11 mouse cellular contexts compared by ENCODE assay signal in the genomic region with DNA sequence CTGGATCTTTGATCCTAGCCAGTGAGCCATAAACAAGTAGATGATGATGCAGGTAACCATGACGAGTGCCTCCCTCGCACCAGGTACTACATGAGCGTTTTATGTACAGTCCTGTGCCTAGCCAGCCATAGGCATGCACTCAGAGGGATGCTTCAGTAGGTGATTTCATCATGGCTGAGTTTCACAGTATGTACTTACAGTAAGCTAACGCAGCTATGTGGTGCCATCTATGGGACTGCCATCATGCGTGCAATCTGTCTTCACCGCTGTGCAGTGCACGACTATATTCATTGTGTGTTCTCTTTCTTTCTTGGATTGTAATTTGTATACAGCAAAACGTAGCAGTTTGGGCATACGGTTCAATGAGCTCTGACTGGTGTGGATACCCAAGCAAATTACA.
A peak's percentile ranks its signal among the peaks of the same experiment; 100 is the strongest.
DNase-seq lines count a peak whose midpoint lies in the region; ATAC-seq and TF ChIP-seq lines count a peak whose summit lies in the region.
"Had no signal": no experiment of that assay in that cellular context is flagged by ENCODE, and none has a peak within 500 bp of the region (broad histone marks: within the 10 kb centered on the region; RNA-seq: fewer than 3 reads in every experiment).

No protein-coding gene starts in this region.

- ATAC-seq in heart, postnatal 0 days (ENCODE audit: insufficient read depth, low read depth): no peak
- no peak for ATAC-seq in midbrain, postnatal 0 days (ENCODE audit: low FRiP score)
- no peak for ATAC-seq in midbrain, embryonic 16.5 days
- ATAC-seq in forebrain, postnatal 0 days: peak; percentile 55
- ATAC-seq in monocyte, adult 5-6 weeks (replicated peaks; ENCODE audit: insufficient number of reproducible peaks, low FRiP score, low TSS enrichment, poor library complexity, severe bottlenecking): no peak

- H3K4me3 ChIP-seq in heart, postnatal 0 days (ENCODE audit: low read depth, low read length): no peak overlapping the region
- no peak overlapping the region for H3K4me3 ChIP-seq in heart, embryonic 10.5 days
- no peak overlapping the region for H3K4me3 ChIP-seq in midbrain, postnatal 0 days (ENCODE audit: low read depth, low read length)
- H3K4me3 ChIP-seq in midbrain, embryonic 16.5 days (ENCODE audit: low read depth, low read length): no peak overlapping the region
- H3K4me3 ChIP-seq in forebrain, postnatal 0 days (ENCODE audit: low read depth, low read length): no peak overlapping the region
- H3K4me3 ChIP-seq: liver, embryonic 15.5 days had no signal

- TF ChIP-seq EP300 in heart, postnatal 0 days (IDR thresholded peaks at IDR 0.05; ENCODE audit: low read depth): no peak

- TF ChIP-seq CTCF in heart, postnatal 0 days (IDR thresholded peaks at IDR 0.05; ENCODE audit: low read depth): peak; percentile 40; the same call in 1 of the 2 replicates
- peak; percentile 46 for TF ChIP-seq CTCF in midbrain, postnatal 0 days (IDR thresholded peaks at IDR 0.05)
- peak; percentile 64 for TF ChIP-seq CTCF in forebrain, postnatal 0 days (IDR thresholded peaks at IDR 0.05; ENCODE audit: low read depth)

- H3K4me1 ChIP-seq in heart, postnatal 0 days (ENCODE audit: control insufficient read depth, insufficient read depth): 0 out of 2 replicates have a peak, but pooled peaks cover 6% of the 10 kb centered on the region
- H3K4me1 ChIP-seq in heart, embryonic 10.5 days: peaks cover 16% of the 10 kb centered on the region
- no peaks in the 10 kb centered on the region for H3K4me1 ChIP-seq in midbrain, postnatal 0 days (ENCODE audit: insufficient read depth, low read length)
- no peaks in the 10 kb centered on the region for H3K4me1 ChIP-seq in midbrain, embryonic 16.5 days (ENCODE audit: control insufficient read depth, insufficient read depth, low read length)
- no peaks in the 10 kb centered on the region for H3K4me1 ChIP-seq in forebrain, postnatal 0 days (ENCODE audit: insufficient read depth)

- DNase-seq in heart, postnatal 0 days (ENCODE audit: low spot score): no peak
- no peak for DNase-seq in heart, embryonic 10.5 days (ENCODE audit: low spot score)
- DNase-seq in midbrain, postnatal 0 days (ENCODE audit: low spot score): peak; percentile 40
- DNase-seq in forebrain, postnatal 0 days: peak; percentile 39
- DNase-seq in thymus, postnatal 36 days: peak; percentile 40 to 52
- DNase-seq in spleen, adult 18-20 months: no peak
- DNase-seq: adrenal gland, postnatal 36 days; gastrocnemius, postnatal 36 days had no signal

- 86% methylated on average over 9 of the region's 9 CpGs for WGBS in heart, postnatal 0 days
- 89% methylated on average over 9 of the region's 9 CpGs for WGBS in heart, embryonic 10.5 days
- WGBS in midbrain, postnatal 0 days: 91% methylated on average over 9 of the region's 9 CpGs
- WGBS in midbrain, embryonic 16.5 days: 88% methylated on average over 9 of the region's 9 CpGs
- 88% methylated on average over 9 of the region's 9 CpGs for WGBS in forebrain, postnatal 0 days

- no peak overlapping the region for H3K9ac ChIP-seq in heart, postnatal 0 days (replicated peaks; ENCODE audit: low read depth, low read length)
- no peak overlapping the region for H3K9ac ChIP-seq in midbrain, postnatal 0 days (replicated peaks; ENCODE audit: low read length, poor library complexity, severe bottlenecking)
- H3K9ac ChIP-seq in midbrain, embryonic 16.5 days (ENCODE audit: low read depth, low read length): no peak overlapping the region
- H3K9ac ChIP-seq in forebrain, postnatal 0 days: no peak overlapping the region
- H3K9ac ChIP-seq: liver, embryonic 15.5 days had no signal

- no peak overlapping the region for H3K27ac ChIP-seq in heart, postnatal 0 days (ENCODE audit: low read depth)
- H3K27ac ChIP-seq in heart, embryonic 10.5 days: no peak overlapping the region
- no peak overlapping the region for H3K27ac ChIP-seq in midbrain, postnatal 0 days (ENCODE audit: low read depth, low read length)
- H3K27ac ChIP-seq in midbrain, embryonic 16.5 days (ENCODE audit: low read length): no peak overlapping the region
- H3K27ac ChIP-seq in forebrain, postnatal 0 days (ENCODE audit: low read depth, low read length): no peak overlapping the region
- H3K27ac ChIP-seq: liver, embryonic 15.5 days had no signal

- no peak overlapping the region for H3K4me2 ChIP-seq in heart, postnatal 0 days (ENCODE audit: low read depth, low read length)
- H3K4me2 ChIP-seq in midbrain, postnatal 0 days (ENCODE audit: low read depth, low read length, poor library complexity, severe bottlenecking): no peak overlapping the region
- no peak overlapping the region for H3K4me2 ChIP-seq in midbrain, embryonic 16.5 days (ENCODE audit: low read length)
- no peak overlapping the region for H3K4me2 ChIP-seq in forebrain, postnatal 0 days (ENCODE audit: low read depth)
- H3K4me2 ChIP-seq: liver, embryonic 15.5 days had no signal

- H3K27me3 ChIP-seq in heart, postnatal 0 days (ENCODE audit: control insufficient read depth, insufficient read depth, low read length): no peaks in the 10 kb centered on the region
- H3K27me3 ChIP-seq in heart, embryonic 10.5 days (ENCODE audit: insufficient read depth, poor library complexity, severe bottlenecking): no peaks in the 10 kb centered on the region
- no peaks in the 10 kb centered on the region for H3K27me3 ChIP-seq in midbrain, postnatal 0 days (ENCODE audit: insufficient read depth, low read length)
- H3K27me3 ChIP-seq in midbrain, embryonic 16.5 days (ENCODE audit: control insufficient read depth, insufficient read depth, low read depth, low read length): no peaks in the 10 kb centered on the region
- no peaks in the 10 kb centered on the region for H3K27me3 ChIP-seq in forebrain, postnatal 0 days (ENCODE audit: insufficient read depth, low read length)
- H3K27me3 ChIP-seq: liver, embryonic 15.5 days had no signal

- no peaks in the 10 kb centered on the region for H3K9me3 ChIP-seq in heart, postnatal 0 days (replicated peaks; ENCODE audit: control insufficient read depth, low read length)
- H3K9me3 ChIP-seq in heart, embryonic 10.5 days: no peaks in the 10 kb centered on the region
- no peaks in the 10 kb centered on the region for H3K9me3 ChIP-seq in midbrain, postnatal 0 days (ENCODE audit: low read length)
- H3K9me3 ChIP-seq in midbrain, embryonic 16.5 days (replicated peaks; ENCODE audit: control insufficient read depth, low read length, poor library complexity, severe bottlenecking): no peaks in the 10 kb centered on the region
- H3K9me3 ChIP-seq in forebrain, postnatal 0 days (ENCODE audit: low read length): no peaks in the 10 kb centered on the region
- H3K9me3 ChIP-seq: liver, embryonic 15.5 days had no signal

- peaks cover 21% of the 10 kb centered on the region; the same call in 1 of the 2 replicates for H3K36me3 ChIP-seq in heart, postnatal 0 days (replicated peaks; ENCODE audit: control insufficient read depth, insufficient read depth, low read length)
- H3K36me3 ChIP-seq in heart, embryonic 10.5 days: peaks cover 9% of the 10 kb centered on the region; the same call in 1 of the 2 replicates
- H3K36me3 ChIP-seq in midbrain, postnatal 0 days (ENCODE audit: insufficient read depth, low read length): no peaks in the 10 kb centered on the region
- H3K36me3 ChIP-seq in midbrain, embryonic 16.5 days (ENCODE audit: control insufficient read depth, insufficient read depth, low read length): no peaks in the 10 kb centered on the region
- no peaks in the 10 kb centered on the region for H3K36me3 ChIP-seq in forebrain, postnatal 0 days (ENCODE audit: insufficient read depth)
- H3K36me3 ChIP-seq: liver, embryonic 15.5 days had no signal

Comparison
In these comparisons a context has a peak if more than half of its experiments do, and no peak if none do; other contexts are left out.
1. DNase-seq: peak in midbrain, postnatal 0 days (single experiment), forebrain, postnatal 0 days (single experiment) and thymus, postnatal 36 days (2 of 2); none in heart, postnatal 0 days (single experiment), heart, embryonic 10.5 days (single experiment) and spleen, adult 18-20 months (0 of 2).
2. Peak in every context shown above with its lines, with median percentiles within 50 percentile points of each other: CTCF ChIP-seq.